Comparison of ENCODE assay signal across 26 mouse cellular contexts in genomic region chr15:11292246-11292645, GRCm38 (mm10).
"Had no signal": no experiment of that assay in that cellular context is flagged by ENCODE, and none has a peak within 500 bp of the region (broad histone marks: within the 10 kb centered on the region; RNA-seq: fewer than 3 reads in every experiment).

No protein-coding gene starts in this region.

- H3K4me2 ChIP-seq: embryonic facial prominence, embryonic 12.5 days; embryonic facial prominence, embryonic 13.5 days; embryonic facial prominence, embryonic 15.5 days; forebrain, embryonic 12.5 days; forebrain, embryonic 13.5 days; forebrain, embryonic 15.5 days had no signal

- H3K36me3 ChIP-seq: embryonic facial prominence, embryonic 10.5 days; embryonic facial prominence, embryonic 12.5 days; embryonic facial prominence, embryonic 13.5 days; embryonic facial prominence, embryonic 15.5 days; forebrain, embryonic 10.5 days; forebrain, embryonic 12.5 days; forebrain, embryonic 15.5 days had no signal

- H3K27me3 ChIP-seq: embryonic facial prominence, embryonic 12.5 days; embryonic facial prominence, embryonic 13.5 days; embryonic facial prominence, embryonic 15.5 days; forebrain, embryonic 12.5 days; forebrain, embryonic 13.5 days; forebrain, embryonic 15.5 days had no signal

- H3K4me1 ChIP-seq: embryonic facial prominence, embryonic 15.5 days; forebrain, embryonic 12.5 days; forebrain, embryonic 13.5 days; forebrain, embryonic 15.5 days had no signal

- H3K9me3 ChIP-seq: embryonic facial prominence, embryonic 10.5 days; embryonic facial prominence, embryonic 12.5 days; embryonic facial prominence, embryonic 13.5 days; embryonic facial prominence, embryonic 15.5 days; forebrain, embryonic 10.5 days; forebrain, embryonic 12.5 days; forebrain, embryonic 13.5 days; forebrain, embryonic 15.5 days had no signal

- H3K4me3 ChIP-seq: embryonic facial prominence, embryonic 10.5 days; embryonic facial prominence, embryonic 12.5 days; embryonic facial prominence, embryonic 13.5 days; embryonic facial prominence, embryonic 15.5 days; erythroblast, embryonic 14.5 days; forebrain, embryonic 10.5 days; forebrain, embryonic 12.5 days; forebrain, embryonic 13.5 days; forebrain, embryonic 15.5 days; gastrocnemius, adult 2 months; heart, adult 2 months had no signal

- ATAC-seq: forebrain, embryonic 13.5 days; forebrain, embryonic 14.5 days; forebrain, embryonic 15.5 days; forebrain, embryonic 16.5 days; forebrain, postnatal 0 days had no signal

- DNase-seq: cerebellum, adult 9-10 months; cerebellum, adult 9-11 months; cerebellum, postnatal 10 days; cerebellum, postnatal 25 days; cerebellum, postnatal 36 days; embryo, embryonic 11 days; forebrain, postnatal 0 days; gastrocnemius, adult 2 months; gastrocnemius, postnatal 10 days; gastrocnemius, postnatal 14 days; gastrocnemius, postnatal 25 days; gastrocnemius, postnatal 36 days; heart, adult 11 months; heart, adult 18-20 months; heart, adult 2 months had no signal

- H3K27ac ChIP-seq: embryonic facial prominence, embryonic 10.5 days; embryonic facial prominence, embryonic 12.5 days; embryonic facial prominence, embryonic 13.5 days; embryonic facial prominence, embryonic 15.5 days; forebrain, embryonic 10.5 days; forebrain, embryonic 12.5 days; forebrain, embryonic 13.5 days; forebrain, embryonic 15.5 days; gastrocnemius, adult 2 months; heart, adult 2 months had no signal

- H3K9ac ChIP-seq: embryonic facial prominence, embryonic 12.5 days; embryonic facial prominence, embryonic 13.5 days; embryonic facial prominence, embryonic 15.5 days; forebrain, embryonic 12.5 days; forebrain, embryonic 13.5 days; forebrain, embryonic 15.5 days; forebrain, postnatal 0 days had no signal
